Mouse (Mus musculus): ENCODE measurements around the gene Adgrb3. TPM values are rescaled to one million over a fixed set of nuclear protein-coding genes. Genes with fewer than 3 reads are reported as not detected.
"Not testable (repeated sequence)": the region's sequence is repeated elsewhere in the genome, so short reads cannot be mapped to it uniquely, and the experiment has no call there.

Gene Adgrb3
- polyA plus RNA-seq, 1 experiment from 2014 or later = 68.6 TPM

DNA sequence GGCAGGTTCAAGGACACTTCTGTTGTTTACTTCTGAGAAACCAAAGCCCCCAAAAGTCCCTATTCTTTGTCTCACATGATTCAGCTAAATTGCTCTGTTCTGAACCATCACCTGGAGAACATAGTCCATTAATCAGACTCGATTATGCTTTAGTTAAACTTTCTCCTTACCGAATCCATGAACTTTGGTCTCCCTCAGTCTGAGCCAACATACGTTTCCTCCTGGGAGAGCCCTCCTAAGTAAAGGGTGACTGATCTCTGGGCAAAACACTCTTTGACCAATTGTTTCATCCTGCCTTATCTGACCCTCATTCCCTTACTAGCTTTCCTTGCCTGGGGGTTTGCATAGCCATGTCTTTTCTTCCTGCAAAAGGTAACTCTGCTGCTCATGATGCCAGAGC, 806.4 kb downstream of the Adgrb3 start:
- Histone ChIP-seq H3K4me2 (ENCODE audit: low read length) (no peak overlapping the region), H3K27me3 (ENCODE audit: control insufficient read depth, insufficient read depth, low read depth, low read length) (no peaks in the 10 kb centered on the region), H3K9me3 (replicated peaks; ENCODE audit: control insufficient read depth, low read length, poor library complexity, severe bottlenecking) (0 out of 2 replicates have a peak, but pooled peaks cover 2% of the 10 kb centered on the region), H3K4me1 (ENCODE audit: control insufficient read depth, insufficient read depth, low read length) (no peaks in the 10 kb centered on the region), H3K4me3 (ENCODE audit: low read depth, low read length) (no peak overlapping the region), H3K36me3 (ENCODE audit: control insufficient read depth, insufficient read depth, low read length) (no peaks in the 10 kb centered on the region), H3K27ac (ENCODE audit: low read length) (no peak overlapping the region), H3K9ac (ENCODE audit: low read depth, low read length) (no peak overlapping the region)
- 89% methylated on average over 3 of the region's 3 CpGs for WGBS
- no peak for ATAC-seq

GRCm38 (mm10) chr1:25017851-25018250, 811.7 kb downstream of the Adgrb3 start:
- H3K27me3 ChIP-seq (ENCODE audit: control insufficient read depth, insufficient read depth, low read depth, low read length); H3K27ac ChIP-seq (ENCODE audit: low read length); H3K4me1 ChIP-seq (ENCODE audit: control insufficient read depth, insufficient read depth, low read length); H3K36me3 ChIP-seq (ENCODE audit: control insufficient read depth, insufficient read depth, low read length); H3K4me2 ChIP-seq (ENCODE audit: low read length); H3K4me3 ChIP-seq (ENCODE audit: low read depth, low read length); H3K9ac ChIP-seq (ENCODE audit: low read depth, low read length); ATAC-seq; H3K9me3 ChIP-seq (replicated peaks; ENCODE audit: control insufficient read depth, low read length, poor library complexity, severe bottlenecking): not testable (repeated sequence)
- 84% methylated on average over 5 of the region's 8 CpGs for WGBS
